Mouse (Mus musculus) R1 (cell line): Measurements from ENCODE around the gene C2cd4d.

Source experiments
- DNase-seq: peaks from one replicate; pipeline ENCODE4 v3.0.0-alpha.2; 2018; ENCODE audit warnings: low read depth, low spot score

C2cd4d gene

GRCm38 (mm10) chr3:94362138-94362537, at the start of gene C2cd4d:
Gene C2cd4d, plus strand, starts transcription at chr3:94362438.
- no peak for DNase-seq

GRCm38 (mm10) chr3:94328681-94329080, 33.6 kb upstream of the C2cd4d start:
- DNase-seq, result peak; percentile 37

- DNase-seq, result no peak
These were observed 27.8 kb upstream of the C2cd4d start for GRCm38 (mm10) chr3:94334442-94334841.

GRCm38 (mm10) chr3:94338522-94338921, 23.7 kb upstream of the C2cd4d start:
- DNase-seq, result no peak

- no peak for DNase-seq
These were observed 20.2 kb upstream of the C2cd4d start, which contains the start of gene Them5 for GRCm38 (mm10) chr3:94341959-94342422. Gene Them5, plus strand, starts transcription at chr3:94342099.

GRCm38 (mm10) chr3:94342552-94342951, 19.7 kb upstream of the C2cd4d start:
- no peak for DNase-seq

GRCm38 (mm10) chr3:94344182-94344581, 18.1 kb upstream of the C2cd4d start:
- no peak for DNase-seq

GRCm38 (mm10) chr3:94344897-94345296, 17.3 kb upstream of the C2cd4d start:
- no peak for DNase-seq

GRCm38 (mm10) chr3:94348146-94348545, 14.1 kb upstream of the C2cd4d start:
- no peak for DNase-seq

GRCm38 (mm10) chr3:94360812-94361211, 1.4 kb upstream of the C2cd4d start:
- peak; percentile 77 for DNase-seq

- DNase-seq, result peak; percentile 56
These were observed 1.3 kb downstream of the C2cd4d start for GRCm38 (mm10) chr3:94363291-94364153.

GRCm38 (mm10) chr3:94364154-94364526, 1.9 kb downstream of the C2cd4d start:
- DNase-seq, result peak; percentile 14

- peak; percentile 84 for DNase-seq
These were observed 4.5 kb downstream of the C2cd4d start for GRCm38 (mm10) chr3:94366761-94367160.

GRCm38 (mm10) chr3:94367511-94367910, 5.3 kb downstream of the C2cd4d start:
- no peak for DNase-seq

GRCm38 (mm10) chr3:94368631-94369030, 6.4 kb downstream of the C2cd4d start:
- no peak for DNase-seq

- peak; percentile 22 for DNase-seq
These were observed 7.5 kb downstream of the C2cd4d start for GRCm38 (mm10) chr3:94369709-94370108.

GRCm38 (mm10) chr3:94371637-94372036, 9.4 kb downstream of the C2cd4d start:
- DNase-seq, result peak; percentile 21

GRCm38 (mm10) chr3:94372038-94372437, 9.8 kb downstream of the C2cd4d start:
- no peak for DNase-seq

- DNase-seq, result no peak
These were observed 10.4 kb downstream of the C2cd4d start, which contains the start of gene Rorc for GRCm38 (mm10) chr3:94372641-94373040. Gene Rorc, plus strand, starts transcription at chr3:94372794.

- peak; percentile 33 for DNase-seq
These were observed 10.9 kb downstream of the C2cd4d start for GRCm38 (mm10) chr3:94373090-94373489.

GRCm38 (mm10) chr3:94373597-94374011, 11.4 kb downstream of the C2cd4d start:
- no peak for DNase-seq

GRCm38 (mm10) chr3:94374636-94375035, 12.4 kb downstream of the C2cd4d start:
- no peak for DNase-seq

- DNase-seq, result no peak
These were observed 12.9 kb downstream of the C2cd4d start for GRCm38 (mm10) chr3:94375146-94375545.
